Mouse (Mus musculus): Measurements from ENCODE around the gene Syt2. TPM values are rescaled to one million over a fixed set of nuclear protein-coding genes. Genes with fewer than 3 reads are reported as not detected.
A peak's percentile ranks its signal among the peaks of the same experiment; 100 is the strongest.

The Syt2 gene
- polyA plus RNA-seq (2014; fragmentation: Nextera tagmentation; extraction: Ambion mirVana) = 0.12 and 0.22 TPM in 2 replicates

DNA sequence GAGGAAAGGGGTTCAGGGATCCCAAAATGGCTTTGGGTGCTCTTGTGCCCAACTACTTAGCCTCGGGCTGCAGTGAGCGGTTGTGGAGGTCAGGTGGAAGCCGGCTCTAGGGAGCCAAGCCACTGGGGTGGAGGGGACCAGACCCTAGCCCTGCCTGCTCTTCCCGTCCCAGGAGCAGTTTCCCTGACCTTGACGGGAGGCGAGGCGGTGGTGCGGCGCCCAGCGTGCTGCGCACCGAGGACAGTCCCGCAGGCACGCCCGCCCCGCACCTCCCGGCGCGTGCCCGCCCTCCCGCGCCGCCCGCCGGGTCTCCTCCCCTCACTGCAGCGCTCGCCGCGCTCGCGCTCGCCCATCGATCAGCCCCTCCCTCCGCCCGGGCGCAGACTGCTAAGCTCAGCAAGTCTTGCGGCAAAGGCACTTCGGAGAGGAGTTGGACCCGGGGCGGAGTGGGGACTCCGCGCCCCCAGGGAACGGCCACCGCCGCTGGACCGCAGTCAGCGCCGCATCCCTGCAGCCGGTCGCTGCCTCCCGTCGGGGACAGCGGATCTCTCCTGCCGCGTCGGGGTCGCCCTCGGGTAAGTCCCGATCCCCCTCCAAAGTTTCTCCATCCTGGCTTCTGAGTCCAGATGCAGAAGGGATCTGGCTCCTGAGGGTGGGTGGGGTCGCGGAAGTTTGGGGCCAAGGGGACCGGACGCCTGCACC is at the start of gene Syt2:
Gene Syt2, plus strand, starts transcription at position 417 of the 702 bp plus-strand sequence.
- Histone ChIP-seq H3K9ac (ENCODE audit: low read depth, low read length) (no peak within 1 kb of the TSS), H3K27ac (ENCODE audit: low read depth, low read length) (no peak within 1 kb of the TSS), H3K9me3 (ENCODE audit: control insufficient read depth, low read length) (no peaks in the 10 kb centered on the region), H3K27me3 (replicated peaks; ENCODE audit: control insufficient read depth, insufficient read depth, low read length) (peaks cover 80% of the 10 kb centered on the region), H3K36me3 (ENCODE audit: control insufficient read depth, insufficient read depth, low read length) (no peaks in the 10 kb centered on the region), H3K4me2 (peak within 1 kb of the TSS; percentile 74), H3K4me3 (ENCODE audit: low read depth, low read length) (peak within 1 kb of the TSS; percentile 48), H3K4me1 (replicated peaks; ENCODE audit: control insufficient read depth, insufficient read depth, low read length) (peaks cover 4% of the 10 kb centered on the region; the same call in 1 of the 2 replicates)
- DNase-seq (ENCODE audit: low spot score) (peak; percentile 62), ATAC-seq (replicated peaks; ENCODE audit: low FRiP score) (no peak)
- 1% methylated on average over 61 of the region's 63 CpGs for WGBS

DNA sequence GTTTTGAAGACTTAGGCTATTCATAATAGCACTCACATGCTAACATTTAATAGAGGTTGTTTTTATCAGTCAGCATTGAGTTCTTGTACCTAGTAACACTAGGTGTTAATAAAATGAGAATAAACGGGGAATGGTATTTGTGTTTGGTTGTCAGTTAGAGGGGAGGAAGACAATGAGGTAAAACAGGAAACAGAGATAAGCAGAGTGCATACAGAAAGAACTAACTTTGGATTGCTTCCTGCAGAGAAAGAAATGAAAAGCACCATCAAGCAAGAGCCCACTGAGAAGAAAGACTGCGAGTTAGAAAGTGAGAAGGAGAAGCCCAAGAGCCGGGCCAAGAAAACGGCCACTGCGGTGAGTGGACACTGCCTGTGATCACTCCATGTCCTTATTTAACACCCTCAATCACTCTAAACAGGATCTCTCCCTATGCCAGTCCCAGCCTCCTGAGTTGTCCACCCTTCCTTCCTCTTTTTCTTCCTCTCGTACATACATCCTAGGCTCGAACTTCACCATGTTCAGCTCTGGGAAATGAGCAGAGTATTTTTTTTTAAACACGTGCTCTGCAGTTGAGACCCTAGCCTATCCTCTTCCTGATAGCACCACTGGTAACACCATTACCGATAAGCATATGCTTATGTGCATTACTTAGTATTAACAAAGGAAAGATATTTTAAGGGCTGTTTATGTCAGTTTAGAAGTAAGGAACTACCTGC is 49.0 kb upstream of the Syt2 start:
- peaks cover 19% of the 10 kb centered on the region; the same call in 1 of the 2 replicates for H3K36me3 ChIP-seq (ENCODE audit: control insufficient read depth, insufficient read depth, low read length)
- 46% methylated on average over 9 of the region's 9 CpGs for WGBS

DNA sequence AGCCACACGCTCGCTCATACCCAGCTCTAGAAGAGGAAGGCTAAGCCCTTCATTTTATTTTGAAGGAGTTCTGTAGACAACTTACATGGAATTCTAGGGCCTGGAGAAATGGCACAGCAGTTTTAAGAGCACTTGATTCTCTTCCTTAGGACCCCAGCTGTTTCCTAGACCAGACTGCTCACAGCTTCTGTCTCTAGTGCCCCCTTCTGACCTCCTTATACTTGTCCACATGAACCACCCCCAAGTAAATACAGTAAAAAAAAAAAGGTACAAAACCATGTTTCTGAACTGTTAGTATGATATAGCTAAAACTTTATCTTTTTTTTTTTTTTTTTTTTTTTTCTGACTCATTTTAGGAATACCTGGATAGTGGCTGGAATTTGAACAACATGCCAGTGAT is 42.4 kb upstream of the Syt2 start:
- H3K27ac ChIP-seq (ENCODE audit: low read depth, low read length) = no peak overlapping the region
- H3K36me3 ChIP-seq (ENCODE audit: control insufficient read depth, insufficient read depth, low read length) = peaks cover 20% of the 10 kb centered on the region
- WGBS = 98% methylated on average over 2 of the region's 2 CpGs
- ATAC-seq (replicated peaks; ENCODE audit: low FRiP score) (no peak), DNase-seq (ENCODE audit: low spot score) (no peak)
- H3K27me3 ChIP-seq (replicated peaks; ENCODE audit: control insufficient read depth, insufficient read depth, low read length) = no peaks in the 10 kb centered on the region
- H3K9ac ChIP-seq (ENCODE audit: low read depth, low read length) = no peak overlapping the region
- no peaks in the 10 kb centered on the region for H3K9me3 ChIP-seq (ENCODE audit: control insufficient read depth, low read length)
- no peaks in the 10 kb centered on the region for H3K4me1 ChIP-seq (replicated peaks; ENCODE audit: control insufficient read depth, insufficient read depth, low read length)
- H3K4me3 ChIP-seq (ENCODE audit: low read depth, low read length) = no peak overlapping the region
- H3K4me2 ChIP-seq = no peak overlapping the region

More for the DNA sequence above, 49.0 kb upstream of the Syt2 start:
- no peaks in the 10 kb centered on the region for H3K9me3 ChIP-seq (ENCODE audit: control insufficient read depth, low read length)
- H3K27ac ChIP-seq (ENCODE audit: low read depth, low read length) = no peak overlapping the region; the same call in 1 of the 2 replicates
- H3K27me3 ChIP-seq (replicated peaks; ENCODE audit: control insufficient read depth, insufficient read depth, low read length) = no peaks in the 10 kb centered on the region
- H3K4me3 ChIP-seq (ENCODE audit: low read depth, low read length) = no peak overlapping the region
- 0 out of 2 replicates have a peak, but pooled peaks cover 2% of the 10 kb centered on the region for H3K4me1 ChIP-seq (replicated peaks; ENCODE audit: control insufficient read depth, insufficient read depth, low read length)
- no peak overlapping the region for H3K4me2 ChIP-seq
- H3K9ac ChIP-seq (ENCODE audit: low read depth, low read length) = no peak overlapping the region
- ATAC-seq (replicated peaks; ENCODE audit: low FRiP score) (no peak), DNase-seq (ENCODE audit: low spot score) (no peak)

DNA sequence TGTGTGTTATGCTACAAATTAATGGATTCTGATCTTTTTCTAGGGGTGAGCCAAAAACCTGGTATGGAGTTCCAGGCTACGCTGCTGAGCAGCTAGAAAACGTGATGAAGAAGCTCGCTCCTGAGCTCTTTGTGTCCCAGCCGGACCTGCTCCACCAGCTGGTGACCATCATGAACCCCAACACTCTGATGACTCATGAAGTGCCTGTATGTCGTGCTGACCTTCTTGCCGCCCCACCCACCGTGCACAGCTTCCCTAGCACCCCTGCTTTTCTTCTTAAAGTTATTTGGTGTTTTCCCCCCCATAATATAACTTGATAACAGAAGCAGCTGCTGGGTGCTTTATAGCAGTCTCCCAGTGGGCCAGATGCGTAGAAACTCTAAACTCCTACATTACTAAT is 40.8 kb upstream of the Syt2 start:
- WGBS = 77% methylated on average over 8 of the region's 8 CpGs
- Histone ChIP-seq H3K27me3 (replicated peaks; ENCODE audit: control insufficient read depth, insufficient read depth, low read length) (no peaks in the 10 kb centered on the region), H3K4me3 (ENCODE audit: low read depth, low read length) (no peak overlapping the region), H3K27ac (ENCODE audit: low read depth, low read length) (no peak overlapping the region), H3K9me3 (ENCODE audit: control insufficient read depth, low read length) (no peaks in the 10 kb centered on the region), H3K36me3 (ENCODE audit: control insufficient read depth, insufficient read depth, low read length) (peaks cover 17% of the 10 kb centered on the region), H3K9ac (ENCODE audit: low read depth, low read length) (no peak overlapping the region), H3K4me2 (no peak overlapping the region), H3K4me1 (replicated peaks; ENCODE audit: control insufficient read depth, insufficient read depth, low read length) (no peaks in the 10 kb centered on the region)
- ATAC-seq (replicated peaks; ENCODE audit: low FRiP score) (no peak), DNase-seq (ENCODE audit: low spot score) (no peak)

DNA sequence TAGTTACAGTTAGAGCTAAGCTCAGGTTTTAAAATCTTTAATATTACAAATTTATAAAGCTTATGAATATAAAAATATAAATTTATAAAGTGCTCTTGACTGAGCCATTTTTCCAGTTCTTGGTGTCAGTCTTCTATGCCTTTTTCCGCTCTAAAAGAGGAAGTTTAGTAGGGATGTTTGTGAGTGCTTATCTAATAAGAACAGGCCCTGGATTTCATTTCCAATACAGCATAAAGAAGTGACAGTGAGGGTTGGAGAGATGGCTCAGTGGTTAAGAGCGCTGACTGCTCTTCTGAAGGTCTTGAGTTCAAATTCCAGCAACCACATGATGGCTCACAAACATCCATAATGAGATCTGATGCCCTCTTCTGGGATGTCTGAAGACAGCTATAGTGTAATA is 40.1 kb upstream of the Syt2 start:
- no peak for ATAC-seq (replicated peaks; ENCODE audit: low FRiP score)
- H3K36me3 ChIP-seq (ENCODE audit: control insufficient read depth, insufficient read depth, low read length) = peaks cover 17% of the 10 kb centered on the region
- H3K4me1 ChIP-seq (replicated peaks; ENCODE audit: control insufficient read depth, insufficient read depth, low read length) = no peaks in the 10 kb centered on the region

DNA sequence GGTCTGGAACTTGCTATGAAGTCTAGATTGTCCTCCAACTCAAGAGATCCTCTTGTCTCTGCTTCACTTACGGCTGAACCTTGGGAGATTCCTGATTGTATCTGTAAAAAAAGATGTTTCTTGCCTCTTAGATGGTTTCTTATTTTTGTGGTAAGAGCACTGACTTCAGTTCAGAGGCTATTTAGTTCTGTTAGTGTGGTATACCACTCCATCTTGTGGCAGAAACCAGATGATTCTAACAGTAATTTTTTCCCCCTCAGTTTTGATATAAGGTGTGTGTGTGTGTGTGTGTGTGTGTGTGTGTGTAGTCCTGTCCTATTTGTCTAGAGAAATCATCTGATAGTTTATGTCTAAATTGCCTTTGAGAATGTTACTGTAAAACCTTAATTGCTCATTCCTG is 39.2 kb upstream of the Syt2 start:
- H3K4me2 ChIP-seq = no peak overlapping the region
- no peak overlapping the region for H3K4me3 ChIP-seq (ENCODE audit: low read depth, low read length)
- no peaks in the 10 kb centered on the region for H3K4me1 ChIP-seq (replicated peaks; ENCODE audit: control insufficient read depth, insufficient read depth, low read length)
- ATAC-seq (replicated peaks; ENCODE audit: low FRiP score) (no peak), DNase-seq (ENCODE audit: low spot score) (no peak)
- H3K27me3 ChIP-seq (replicated peaks; ENCODE audit: control insufficient read depth, insufficient read depth, low read length) = no peaks in the 10 kb centered on the region
- H3K27ac ChIP-seq (ENCODE audit: low read depth, low read length) = no peak overlapping the region
- H3K9ac ChIP-seq (ENCODE audit: low read depth, low read length) = no peak overlapping the region
- H3K36me3 ChIP-seq (ENCODE audit: control insufficient read depth, insufficient read depth, low read length) = peaks cover 17% of the 10 kb centered on the region
- WGBS = 79% methylated on average over 1 of the region's 1 CpGs
- no peaks in the 10 kb centered on the region for H3K9me3 ChIP-seq (ENCODE audit: control insufficient read depth, low read length)

More for the DNA sequence above, 40.1 kb upstream of the Syt2 start:
- no peaks in the 10 kb centered on the region for H3K27me3 ChIP-seq (replicated peaks; ENCODE audit: control insufficient read depth, insufficient read depth, low read length)
- no peaks in the 10 kb centered on the region for H3K9me3 ChIP-seq (ENCODE audit: control insufficient read depth, low read length)
- WGBS = 63% methylated on average over 2 of the region's 2 CpGs
- no peak overlapping the region for H3K27ac ChIP-seq (ENCODE audit: low read depth, low read length)
- no peak overlapping the region for H3K9ac ChIP-seq (ENCODE audit: low read depth, low read length)
- H3K4me3 ChIP-seq (ENCODE audit: low read depth, low read length) = no peak overlapping the region
- H3K4me2 ChIP-seq = no peak overlapping the region
- DNase-seq (ENCODE audit: low spot score) = no peak

DNA sequence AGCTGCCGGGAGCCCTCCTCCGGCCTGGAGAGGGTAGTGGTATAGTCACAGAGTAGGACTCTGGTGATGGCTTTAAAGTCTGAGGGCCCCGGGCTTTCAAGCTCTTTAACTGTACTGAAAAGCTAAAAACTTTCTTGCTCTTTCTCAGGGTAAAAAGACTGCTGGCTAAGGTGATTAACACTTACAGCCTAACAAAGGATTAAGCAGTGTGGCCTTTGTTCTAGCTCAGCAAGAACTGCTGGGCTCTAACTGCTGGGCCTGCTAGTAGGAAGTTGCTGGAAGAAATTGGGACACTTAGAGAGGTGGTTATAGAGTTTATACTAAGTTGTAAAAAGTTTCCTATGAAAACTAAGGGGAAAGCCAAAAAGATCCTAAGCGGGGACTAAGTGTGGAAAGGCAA is 37.3 kb upstream of the Syt2 start:
- Histone ChIP-seq H3K4me2 (no peak overlapping the region), H3K4me3 (ENCODE audit: low read depth, low read length) (no peak overlapping the region), H3K27me3 (replicated peaks; ENCODE audit: control insufficient read depth, insufficient read depth, low read length) (no peaks in the 10 kb centered on the region), H3K4me1 (replicated peaks; ENCODE audit: control insufficient read depth, insufficient read depth, low read length) (no peaks in the 10 kb centered on the region), H3K36me3 (ENCODE audit: control insufficient read depth, insufficient read depth, low read length) (peaks cover 26% of the 10 kb centered on the region), H3K27ac (ENCODE audit: low read depth, low read length) (no peak overlapping the region), H3K9ac (ENCODE audit: low read depth, low read length) (no peak overlapping the region), H3K9me3 (ENCODE audit: control insufficient read depth, low read length) (no peaks in the 10 kb centered on the region)
- ATAC-seq (replicated peaks; ENCODE audit: low FRiP score) = no peak
- no peak for DNase-seq (ENCODE audit: low spot score)
- 84% methylated on average over 4 of the region's 4 CpGs for WGBS

DNA sequence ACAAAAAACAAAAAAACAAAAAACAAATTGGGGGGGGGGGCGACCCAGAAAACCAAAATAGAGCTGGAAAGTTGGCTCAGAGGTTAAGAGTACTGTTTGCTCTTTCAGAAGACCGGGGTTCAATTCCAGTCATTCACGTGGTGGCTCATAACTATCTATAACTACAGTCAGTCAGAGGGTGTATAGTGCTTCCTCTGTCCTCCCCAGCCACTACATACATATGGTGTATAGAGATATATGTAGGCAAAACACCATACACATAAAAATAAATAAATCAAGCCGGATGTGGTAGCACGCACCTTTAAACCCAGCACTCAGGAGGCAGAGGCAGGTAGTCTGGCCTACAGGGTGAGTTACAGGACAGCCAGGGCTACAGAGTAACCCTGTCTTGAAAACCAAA is 31.9 kb upstream of the Syt2 start:
- peaks cover 3% of the 10 kb centered on the region; the same call in 1 of the 2 replicates for H3K4me1 ChIP-seq (replicated peaks; ENCODE audit: control insufficient read depth, insufficient read depth, low read length)
- H3K4me3 ChIP-seq (ENCODE audit: low read depth, low read length) = no peak overlapping the region
- no peak overlapping the region for H3K4me2 ChIP-seq
- no peak overlapping the region for H3K9ac ChIP-seq (ENCODE audit: low read depth, low read length)
- DNase-seq (ENCODE audit: low spot score) = no peak
- H3K9me3 ChIP-seq (ENCODE audit: control insufficient read depth, low read length) = no peaks in the 10 kb centered on the region
- no peak overlapping the region for H3K27ac ChIP-seq (ENCODE audit: low read depth, low read length)
- H3K36me3 ChIP-seq (ENCODE audit: control insufficient read depth, insufficient read depth, low read length) = peaks cover 26% of the 10 kb centered on the region
- peak; percentile 60; the same call in 1 of the 2 replicates for ATAC-seq (replicated peaks; ENCODE audit: low FRiP score)
- 77% methylated on average over 5 of the region's 5 CpGs for WGBS
- no peaks in the 10 kb centered on the region for H3K27me3 ChIP-seq (replicated peaks; ENCODE audit: control insufficient read depth, insufficient read depth, low read length)

All from liver, embryonic 11.5 days (tissue).